Mouse (Mus musculus) yolk sac, embryonic 10.5 days (tissue): ENCODE measurements around the gene Scfd2.
A peak's percentile ranks its signal among the peaks of the same experiment; 100 is the strongest.

ENCODE experiments used
- DNase-seq: peaks from one replicate; pipeline ENCODE4 v3.0.0-alpha.2; 2017; ENCODE audit warnings: low spot score

Scfd2 gene

GRCm38 (mm10) chr5:74455510-74456269, 75.9 kb downstream of the Scfd2 start:
- no peak for DNase-seq

GRCm38 (mm10) chr5:74455094-74455493, 76.5 kb downstream of the Scfd2 start:
- no peak for DNase-seq

GRCm38 (mm10) chr5:74450977-74451376, 80.6 kb downstream of the Scfd2 start:
- no peak for DNase-seq

- DNase-seq = no peak
These were observed 83.8 kb downstream of the Scfd2 start for GRCm38 (mm10) chr5:74447517-74448334.

- no peak for DNase-seq
These were observed 85.7 kb downstream of the Scfd2 start for GRCm38 (mm10) chr5:74445861-74446260.

- no peak for DNase-seq
These were observed 93.2 kb downstream of the Scfd2 start for GRCm38 (mm10) chr5:74438353-74438752.

GRCm38 (mm10) chr5:74433580-74434147, 97.9 kb downstream of the Scfd2 start:
- DNase-seq = peak; percentile 32

GRCm38 (mm10) chr5:74432879-74433539, 98.5 kb downstream of the Scfd2 start:
- DNase-seq = peak; percentile 17

GRCm38 (mm10) chr5:74420615-74421132, 110.9 kb downstream of the Scfd2 start:
- no peak for DNase-seq

GRCm38 (mm10) chr5:74412557-74412956, 119.0 kb downstream of the Scfd2 start:
- no peak for DNase-seq

GRCm38 (mm10) chr5:74404887-74405286, 126.7 kb downstream of the Scfd2 start:
- no peak for DNase-seq

- DNase-seq = no peak
These were observed 127.5 kb downstream of the Scfd2 start for GRCm38 (mm10) chr5:74404083-74404482.

- no peak for DNase-seq
These were observed 128.9 kb downstream of the Scfd2 start for GRCm38 (mm10) chr5:74402626-74403025.

GRCm38 (mm10) chr5:74391806-74392205, 139.8 kb downstream of the Scfd2 start:
- DNase-seq = no peak

- DNase-seq = no peak
These were observed 140.2 kb downstream of the Scfd2 start for GRCm38 (mm10) chr5:74391346-74391745.

GRCm38 (mm10) chr5:74388849-74389248, 142.7 kb downstream of the Scfd2 start:
- no peak for DNase-seq

- no peak for DNase-seq
These were observed 143.5 kb downstream of the Scfd2 start for GRCm38 (mm10) chr5:74388101-74388500.

- DNase-seq = no peak
These were observed 144.2 kb downstream of the Scfd2 start for GRCm38 (mm10) chr5:74387143-74387886.

- DNase-seq = no peak
These were observed 151.5 kb downstream of the Scfd2 start for GRCm38 (mm10) chr5:74380045-74380444.

- no peak for DNase-seq
These were observed 164.9 kb downstream of the Scfd2 start for GRCm38 (mm10) chr5:74366710-74367101.

- DNase-seq = no peak
These were observed 165.4 kb downstream of the Scfd2 start for GRCm38 (mm10) chr5:74365984-74366709.
